Mouse (Mus musculus): ENCODE results near the gene Zfp217.
"Not testable (repeated sequence)": the region's sequence is repeated elsewhere in the genome, so short reads cannot be mapped to it uniquely, and the experiment has no call there.

The Zfp217 gene

DNA sequence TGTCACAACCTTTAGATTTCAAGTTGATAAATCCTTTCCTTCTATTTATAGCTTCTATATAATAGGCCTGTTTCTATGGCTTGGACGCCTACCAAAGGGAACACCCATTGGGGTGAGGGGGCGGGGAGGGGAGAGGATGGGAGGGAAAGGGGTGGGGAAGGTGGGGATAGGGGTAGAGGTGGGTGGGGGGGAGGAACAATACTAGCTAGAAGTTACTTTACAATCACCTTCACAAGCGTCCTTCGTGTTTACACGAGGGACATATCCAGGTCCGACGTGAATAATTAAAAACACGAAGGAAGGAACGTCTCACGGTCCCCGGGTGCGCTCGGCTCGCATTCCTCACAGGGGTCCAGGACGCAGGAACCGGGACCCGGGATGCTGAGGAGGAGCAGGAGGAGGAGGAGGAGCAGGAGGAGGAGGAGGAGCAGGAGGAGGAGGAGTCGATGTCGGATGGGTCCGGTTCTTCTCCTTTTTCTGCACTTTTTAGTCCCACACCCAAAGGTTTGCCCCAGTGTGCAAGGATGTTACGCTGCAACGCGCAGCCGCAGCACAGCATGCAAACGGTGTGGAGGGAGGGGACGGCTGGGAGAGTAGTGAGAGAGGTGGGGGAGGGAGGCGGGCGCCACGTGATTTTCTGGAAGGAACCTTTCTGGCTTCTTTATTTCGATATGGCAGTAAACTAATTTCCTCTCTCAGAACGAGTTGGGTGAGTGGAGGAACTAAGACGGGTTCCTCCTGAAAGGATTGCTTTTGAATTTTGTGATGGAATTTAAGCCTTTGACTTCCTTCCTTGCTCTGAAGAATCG lies 36.5 kb upstream of the Zfp217 start:
- Histone ChIP-seq H3K9me3 (ENCODE audit: low read length) (no peaks in the 10 kb centered on the region), H3K36me3 (ENCODE audit: insufficient read depth, low read length) (no peaks in the 10 kb centered on the region), H3K4me3 (replicated peaks; ENCODE audit: low read length) (peak overlapping the region; percentile 73), H3K27me3 (ENCODE audit: insufficient read depth, low read length) (no peaks in the 10 kb centered on the region), H3K4me1 (replicated peaks; ENCODE audit: low read depth, low read length) (peaks cover 77% of the 10 kb centered on the region)
- TF ChIP-seq CTCF (conservative IDR thresholded peaks at IDR 0.05; ENCODE audit: low read length) (no peak), POU5F1 (IDR thresholded peaks at IDR 0.05; ENCODE audit: borderline replicate concordance, low read length) (no peak), NANOG (IDR thresholded peaks at IDR 0.05; ENCODE audit: borderline replicate concordance, low read length) (no peak)

DNA sequence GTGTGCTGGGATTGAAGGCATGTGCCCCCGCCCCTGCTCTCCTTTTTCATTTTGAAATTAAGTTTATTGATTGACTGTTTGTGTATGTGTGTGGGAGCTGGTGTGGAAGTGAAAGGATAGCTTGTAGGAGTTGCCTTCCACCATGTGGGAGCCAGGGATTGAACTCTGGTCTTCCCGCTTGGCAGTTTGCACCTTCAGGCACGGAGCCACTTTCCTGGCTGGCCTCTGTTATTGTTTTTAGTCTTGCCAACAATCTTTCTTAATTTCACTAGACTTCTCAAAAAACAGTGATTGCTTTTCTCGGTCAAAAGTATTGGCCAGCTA lies 35.9 kb upstream of the Zfp217 start:
- Histone ChIP-seq H3K9me3 (ENCODE audit: low read length) (no peaks in the 10 kb centered on the region), H3K4me1 (replicated peaks; ENCODE audit: low read depth, low read length) (peaks cover 74% of the 10 kb centered on the region), H3K4me3 (replicated peaks; ENCODE audit: low read length) (peak overlapping the region; percentile 64), H3K36me3 (ENCODE audit: insufficient read depth, low read length) (no peaks in the 10 kb centered on the region), H3K27me3 (ENCODE audit: insufficient read depth, low read length) (no peaks in the 10 kb centered on the region)
- TF ChIP-seq CTCF (conservative IDR thresholded peaks at IDR 0.05; ENCODE audit: low read length) (no peak), NANOG (IDR thresholded peaks at IDR 0.05; ENCODE audit: borderline replicate concordance, low read length) (no peak), POU5F1 (IDR thresholded peaks at IDR 0.05; ENCODE audit: borderline replicate concordance, low read length) (no peak)

DNA sequence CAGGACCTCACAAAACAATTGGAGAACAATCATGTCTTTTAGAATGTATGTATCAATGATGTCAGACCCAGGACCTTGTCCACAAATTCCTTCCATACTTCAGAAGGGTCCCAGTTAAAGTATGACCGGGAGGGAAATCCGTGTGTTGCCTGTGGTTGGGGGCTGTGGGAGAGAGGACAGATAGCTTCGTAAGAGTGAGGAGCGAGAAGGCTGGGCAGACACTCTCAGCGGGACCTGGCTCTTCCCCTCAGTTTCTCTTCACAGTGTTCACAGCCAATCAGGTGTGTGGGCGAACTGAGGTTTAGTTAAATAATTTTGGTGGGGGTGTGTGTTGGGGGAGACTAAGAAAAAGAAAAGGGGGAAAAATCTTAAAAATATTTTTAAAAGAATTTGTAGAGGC lies 34.0 kb upstream of the Zfp217 start:
- TF ChIP-seq CTCF (conservative IDR thresholded peaks at IDR 0.05; ENCODE audit: low read length) (no peak), NANOG (IDR thresholded peaks at IDR 0.05; ENCODE audit: borderline replicate concordance, low read length) (no peak), POU5F1 (IDR thresholded peaks at IDR 0.05; ENCODE audit: borderline replicate concordance, low read length) (no peak)
- peaks cover 84% of the 10 kb centered on the region for H3K4me1 ChIP-seq (replicated peaks; ENCODE audit: low read depth, low read length)
- no peaks in the 10 kb centered on the region for H3K27me3 ChIP-seq (ENCODE audit: insufficient read depth, low read length)
- no peaks in the 10 kb centered on the region for H3K36me3 ChIP-seq (ENCODE audit: insufficient read depth, low read length)
- no peaks in the 10 kb centered on the region for H3K9me3 ChIP-seq (ENCODE audit: low read length)
- H3K4me3 ChIP-seq (replicated peaks; ENCODE audit: low read length), result peak overlapping the region; percentile 53

DNA sequence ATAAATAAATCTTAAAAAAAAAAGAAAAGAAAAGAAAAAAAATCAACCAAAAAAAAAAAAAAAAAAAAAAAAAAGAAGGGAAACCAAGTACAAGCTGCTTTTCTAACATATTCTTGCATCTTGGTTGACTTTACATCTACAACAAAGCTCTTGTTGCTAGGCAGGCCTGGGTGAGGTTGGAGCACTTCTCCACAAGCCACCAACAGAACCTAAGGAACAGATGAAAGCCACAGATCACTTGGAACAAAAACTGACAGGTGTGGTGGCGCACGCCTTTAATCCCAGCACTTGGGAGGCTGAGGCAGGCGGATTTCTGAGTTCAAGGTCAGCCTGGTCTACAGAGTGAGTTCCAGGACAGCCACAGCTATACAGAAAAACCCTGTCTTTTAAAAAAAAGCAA lies 32.9 kb upstream of the Zfp217 start:
- peaks cover 82% of the 10 kb centered on the region for H3K4me1 ChIP-seq (replicated peaks; ENCODE audit: low read depth, low read length)
- H3K36me3 ChIP-seq (ENCODE audit: insufficient read depth, low read length); H3K4me3 ChIP-seq (replicated peaks; ENCODE audit: low read length); H3K27me3 ChIP-seq (ENCODE audit: insufficient read depth, low read length); H3K9me3 ChIP-seq (ENCODE audit: low read length): not testable (repeated sequence)

DNA sequence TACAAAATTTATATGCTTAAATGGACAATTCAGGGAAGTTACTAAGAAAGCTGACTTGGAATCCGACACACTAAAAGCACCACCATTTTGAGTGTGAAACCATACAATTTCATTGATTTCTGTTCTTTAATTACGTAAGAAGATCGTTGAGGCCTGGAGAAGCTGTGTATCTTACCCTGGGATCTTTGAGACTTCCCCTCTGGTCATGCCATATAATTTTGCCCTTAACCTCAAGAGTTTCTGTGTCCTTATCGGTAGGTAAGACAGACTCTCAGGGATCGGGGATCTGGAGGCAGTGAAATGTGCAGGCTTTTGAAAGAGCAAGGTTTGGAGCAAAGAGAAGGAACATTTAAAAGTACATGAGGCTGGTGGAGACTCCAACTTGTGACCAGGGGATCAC lies 31.4 kb upstream of the Zfp217 start:
- no peak for TF ChIP-seq CTCF (conservative IDR thresholded peaks at IDR 0.05; ENCODE audit: low read length)
- no peak for TF ChIP-seq NANOG (IDR thresholded peaks at IDR 0.05; ENCODE audit: borderline replicate concordance, low read length)
- no peak for TF ChIP-seq POU5F1 (IDR thresholded peaks at IDR 0.05; ENCODE audit: borderline replicate concordance, low read length)
- Histone ChIP-seq H3K4me3 (replicated peaks; ENCODE audit: low read length) (no peak overlapping the region), H3K36me3 (ENCODE audit: insufficient read depth, low read length) (no peaks in the 10 kb centered on the region)

DNA sequence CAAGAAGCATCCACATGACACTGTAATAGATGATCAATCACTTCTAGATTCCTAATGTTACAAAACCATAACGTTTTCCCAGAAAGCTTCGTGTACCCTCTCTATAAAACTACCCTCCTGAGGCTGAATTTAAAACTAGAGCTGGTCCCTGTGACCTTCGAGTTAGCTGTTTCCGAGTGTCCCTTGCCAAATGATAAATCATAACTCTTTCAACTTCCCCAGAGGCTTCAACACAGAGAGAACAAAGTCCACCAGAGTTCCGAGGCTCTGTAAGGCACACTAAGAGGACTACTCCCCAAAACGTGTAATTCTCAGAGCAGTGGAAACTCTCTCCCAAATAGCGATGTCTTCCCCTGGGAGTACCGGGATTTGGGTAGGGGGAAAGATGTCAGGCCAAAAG lies 29.4 kb upstream of the Zfp217 start:
- Histone ChIP-seq H3K9me3 (ENCODE audit: low read length) (no peaks in the 10 kb centered on the region), H3K36me3 (ENCODE audit: insufficient read depth, low read length) (no peaks in the 10 kb centered on the region), H3K4me3 (replicated peaks; ENCODE audit: low read length) (0 out of 2 replicates have a peak overlapping the region, but pooled peaks have one; percentile 17), H3K4me1 (replicated peaks; ENCODE audit: low read depth, low read length) (peaks cover 88% of the 10 kb centered on the region), H3K27me3 (ENCODE audit: insufficient read depth, low read length) (no peaks in the 10 kb centered on the region)
- no peak for TF ChIP-seq POU5F1 (IDR thresholded peaks at IDR 0.05; ENCODE audit: borderline replicate concordance, low read length)
- TF ChIP-seq NANOG (IDR thresholded peaks at IDR 0.05; ENCODE audit: borderline replicate concordance, low read length), result no peak
- no peak for TF ChIP-seq CTCF (conservative IDR thresholded peaks at IDR 0.05; ENCODE audit: low read length)

More for the DNA sequence above, 31.4 kb upstream of the Zfp217 start:
- Histone ChIP-seq H3K4me1 (replicated peaks; ENCODE audit: low read depth, low read length) (peaks cover 88% of the 10 kb centered on the region), H3K27me3 (ENCODE audit: insufficient read depth, low read length) (no peaks in the 10 kb centered on the region), H3K9me3 (ENCODE audit: low read length) (no peaks in the 10 kb centered on the region)

DNA sequence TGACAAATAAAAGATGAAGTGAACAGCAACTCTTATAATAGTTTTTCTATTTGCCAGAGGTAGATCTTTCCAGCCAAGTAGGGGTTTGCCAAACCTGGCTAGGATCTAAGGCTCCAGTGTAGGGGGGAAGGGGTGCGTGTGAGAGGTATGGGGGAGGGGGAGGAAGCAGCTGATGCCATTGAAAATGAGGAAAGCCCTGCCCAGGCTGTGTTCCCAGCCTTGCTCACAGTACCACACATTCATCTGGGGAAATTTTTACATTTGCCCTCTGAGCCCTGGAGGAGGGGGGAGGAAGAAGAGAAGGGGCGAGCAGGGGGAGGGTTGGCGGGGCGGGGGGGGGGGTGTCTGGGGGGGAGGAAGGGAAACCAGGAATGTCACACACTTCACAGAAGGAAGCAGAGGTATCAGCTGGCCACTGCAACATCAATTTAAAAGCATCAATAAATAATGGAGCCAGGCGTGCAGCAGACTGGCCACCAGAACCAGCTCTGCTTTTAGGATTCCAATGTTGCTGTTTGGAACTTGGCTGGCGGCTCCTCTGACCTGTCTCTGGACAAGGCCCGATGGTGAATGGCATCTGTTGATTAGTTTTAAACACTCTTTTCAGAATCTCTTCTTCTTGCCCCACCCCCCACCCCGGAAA lies 28.5 kb upstream of the Zfp217 start:
- H3K9me3 ChIP-seq (ENCODE audit: low read length), result no peaks in the 10 kb centered on the region
- H3K36me3 ChIP-seq (ENCODE audit: insufficient read depth, low read length), result no peaks in the 10 kb centered on the region
- no peak overlapping the region for H3K4me3 ChIP-seq (replicated peaks; ENCODE audit: low read length)
- peaks cover 83% of the 10 kb centered on the region for H3K4me1 ChIP-seq (replicated peaks; ENCODE audit: low read depth, low read length)
- TF ChIP-seq CTCF (conservative IDR thresholded peaks at IDR 0.05; ENCODE audit: low read length) (no peak), POU5F1 (IDR thresholded peaks at IDR 0.05; ENCODE audit: borderline replicate concordance, low read length) (no peak), NANOG (IDR thresholded peaks at IDR 0.05; ENCODE audit: borderline replicate concordance, low read length) (no peak)
- H3K27me3 ChIP-seq (ENCODE audit: insufficient read depth, low read length), result no peaks in the 10 kb centered on the region

DNA sequence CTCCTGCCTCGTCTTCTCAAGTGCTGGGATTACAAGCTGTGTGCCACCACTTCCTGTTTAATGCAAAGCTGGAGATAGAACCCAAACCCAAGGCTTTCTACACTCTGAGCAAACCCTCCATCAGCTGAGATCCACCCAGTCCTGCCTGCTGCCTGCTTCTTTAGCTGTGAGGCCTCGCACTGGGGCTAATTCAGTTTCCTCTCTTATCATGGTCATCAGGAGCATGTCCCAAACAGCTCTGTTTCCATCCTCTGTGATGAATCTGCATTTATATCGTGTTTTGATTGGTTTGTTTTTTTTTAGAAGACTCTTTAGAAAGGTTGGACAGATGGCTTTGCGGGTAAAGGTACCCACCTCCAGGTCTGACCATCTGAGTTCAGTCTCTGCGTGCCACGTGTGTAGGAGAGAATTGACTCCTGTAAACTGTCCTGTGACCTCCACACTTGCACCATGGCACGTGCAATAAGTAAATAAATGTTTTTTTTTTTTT lies 27.8 kb upstream of the Zfp217 start:
- Histone ChIP-seq H3K4me3 (replicated peaks; ENCODE audit: low read length) (no peak overlapping the region), H3K9me3 (ENCODE audit: low read length) (no peaks in the 10 kb centered on the region), H3K4me1 (replicated peaks; ENCODE audit: low read depth, low read length) (peaks cover 77% of the 10 kb centered on the region), H3K36me3 (ENCODE audit: insufficient read depth, low read length) (no peaks in the 10 kb centered on the region), H3K27me3 (ENCODE audit: insufficient read depth, low read length) (no peaks in the 10 kb centered on the region)
- no peak for TF ChIP-seq POU5F1 (IDR thresholded peaks at IDR 0.05; ENCODE audit: borderline replicate concordance, low read length)
- no peak for TF ChIP-seq NANOG (IDR thresholded peaks at IDR 0.05; ENCODE audit: borderline replicate concordance, low read length)
- no peak for TF ChIP-seq CTCF (conservative IDR thresholded peaks at IDR 0.05; ENCODE audit: low read length)
